Mouse (Mus musculus): ENCODE results near the gene Grip1. TPM values are rescaled to one million over a fixed set of nuclear protein-coding genes. Genes with fewer than 3 reads are reported as not detected.
A peak's percentile ranks its signal among the peaks of the same experiment; 100 is the strongest.

The Grip1 gene
- polyA plus RNA-seq, 1 experiment from 2014 or later = 4.7 TPM

DNA sequence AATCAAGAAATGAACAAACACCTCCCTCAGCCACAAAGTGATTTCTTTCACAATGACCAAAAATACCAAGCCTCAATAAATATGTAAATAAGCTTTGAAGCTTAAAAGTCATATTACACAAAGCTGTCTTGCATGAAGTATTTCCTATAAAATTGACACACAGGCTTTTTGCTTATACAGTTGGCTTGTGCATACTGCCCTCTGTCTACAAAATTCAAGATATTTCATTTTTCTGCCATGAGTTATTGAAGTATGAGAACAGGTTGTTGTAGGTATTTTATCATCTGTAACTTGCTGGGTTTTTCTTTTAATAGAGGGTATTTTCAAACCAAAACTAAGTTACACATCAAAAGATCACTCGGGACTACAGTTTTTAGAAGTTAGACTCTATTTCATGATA is 326.0 kb downstream of the Grip1 start:
- no peaks in the 10 kb centered on the region for H3K27me3 ChIP-seq
- no peaks in the 10 kb centered on the region for H3K9me3 ChIP-seq
- no peak overlapping the region for H3K9ac ChIP-seq
- no peaks in the 10 kb centered on the region for H3K36me3 ChIP-seq
- ATAC-seq (ENCODE audit: insufficient number of reproducible peaks, insufficient read depth, low FRiP score, low TSS enrichment, low read depth) = no peak
- 80% methylated on average over 1 of the region's 1 CpGs for whole genome bisulfite sequencing
- no peaks in the 10 kb centered on the region for H3K4me1 ChIP-seq
- H3K27ac ChIP-seq = no peak overlapping the region
- no peak overlapping the region for H3K4me3 ChIP-seq
- no peak overlapping the region for H3K4me2 ChIP-seq

DNA sequence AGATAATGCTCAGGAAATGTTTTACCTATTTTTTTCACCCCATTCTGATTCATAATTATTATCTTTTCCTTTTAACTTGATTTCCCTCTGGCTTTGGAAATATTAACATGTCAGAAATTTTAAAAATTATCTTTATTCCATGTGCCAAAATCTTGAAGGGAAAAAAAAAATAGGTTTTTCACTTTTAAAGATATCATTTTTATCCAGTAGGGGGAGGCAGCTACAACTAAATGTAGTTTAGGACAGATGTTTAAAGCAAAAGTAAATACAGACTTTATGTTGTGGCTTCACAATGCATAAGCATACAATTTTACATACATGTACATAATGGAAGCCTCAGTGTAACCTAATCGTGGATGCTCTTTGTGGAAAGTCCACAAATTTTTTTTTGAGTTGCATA is 336.9 kb downstream of the Grip1 start:
- no peaks in the 10 kb centered on the region for H3K4me1 ChIP-seq
- 65% methylated on average over 1 of the region's 1 CpGs for WGBS
- H3K27ac ChIP-seq = no peak overlapping the region
- no peaks in the 10 kb centered on the region for H3K9me3 ChIP-seq
- no peak overlapping the region for H3K4me2 ChIP-seq
- H3K27me3 ChIP-seq = no peaks in the 10 kb centered on the region
- H3K9ac ChIP-seq = no peak overlapping the region
- H3K4me3 ChIP-seq = no peak overlapping the region
- no peak for ATAC-seq (ENCODE audit: insufficient number of reproducible peaks, insufficient read depth, low FRiP score, low TSS enrichment, low read depth)
- H3K36me3 ChIP-seq = no peaks in the 10 kb centered on the region

DNA sequence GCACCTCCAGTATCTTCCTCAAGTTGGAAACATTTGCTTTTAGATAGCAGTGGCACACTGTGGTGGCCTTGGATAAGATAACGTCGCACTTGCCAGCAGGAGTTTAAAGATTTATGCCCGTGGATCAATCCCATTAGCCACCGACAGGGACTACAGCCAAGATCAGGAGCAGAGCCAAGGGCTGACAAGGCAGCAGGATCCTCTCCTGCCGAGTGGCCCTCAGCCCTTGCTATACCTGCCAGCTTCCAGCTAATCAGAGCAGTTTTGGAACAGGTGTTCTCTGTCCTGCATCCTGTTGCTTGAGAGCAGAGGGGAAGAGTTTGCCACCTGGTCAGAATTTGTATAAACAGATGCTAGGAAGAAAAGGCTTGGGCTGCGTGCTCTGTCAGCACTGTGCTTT is 348.8 kb downstream of the Grip1 start:
- Histone ChIP-seq H3K27me3 (no peaks in the 10 kb centered on the region), H3K27ac (no peak overlapping the region), H3K9me3 (no peaks in the 10 kb centered on the region), H3K9ac (no peak overlapping the region), H3K4me1 (no peaks in the 10 kb centered on the region), H3K36me3 (no peaks in the 10 kb centered on the region), H3K4me3 (no peak overlapping the region), H3K4me2 (no peak overlapping the region)
- no peak for ATAC-seq (ENCODE audit: insufficient number of reproducible peaks, insufficient read depth, low FRiP score, low TSS enrichment, low read depth)
- 68% methylated on average over 6 of the region's 6 CpGs for WGBS

DNA sequence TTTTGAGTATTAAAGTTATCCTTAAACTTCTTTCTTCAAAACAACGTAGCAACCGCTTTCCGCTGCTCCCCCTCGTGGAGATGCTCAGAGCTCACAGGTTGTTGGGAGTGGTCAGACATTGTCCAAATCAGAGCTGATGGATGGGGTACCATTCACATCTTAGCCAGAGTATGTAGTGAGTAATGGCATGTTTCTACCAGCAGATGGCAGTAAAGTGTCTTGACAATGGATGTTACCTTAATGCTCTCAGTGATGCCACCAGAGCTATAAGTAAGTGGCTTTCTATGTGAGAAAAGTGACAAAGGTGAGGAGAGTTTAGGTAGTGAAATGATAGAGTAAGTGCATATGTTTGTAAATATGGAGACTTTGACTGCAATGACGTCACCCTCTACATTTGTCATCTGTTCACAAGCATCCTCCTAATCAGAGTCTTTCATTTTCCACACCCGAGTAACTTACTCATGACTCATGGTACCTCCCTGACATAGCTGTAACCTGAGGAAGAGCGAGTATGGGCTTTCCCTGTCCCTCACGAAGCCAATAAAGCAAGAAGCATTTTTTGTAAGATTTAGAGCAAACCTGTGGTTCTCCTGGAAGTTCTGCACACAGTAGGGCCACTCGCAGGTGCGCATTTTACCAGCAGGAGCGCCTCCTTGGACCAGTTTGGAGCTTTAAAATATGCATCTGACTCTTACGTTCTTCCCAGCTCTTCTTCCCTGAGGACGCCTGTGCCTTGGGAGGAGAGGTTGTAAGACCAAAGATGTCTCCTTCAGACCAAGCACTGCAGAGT is 350.2 kb downstream of the Grip1 start:
- H3K27me3 ChIP-seq = no peaks in the 10 kb centered on the region
- ATAC-seq (ENCODE audit: insufficient number of reproducible peaks, insufficient read depth, low FRiP score, low TSS enrichment, low read depth) = no peak
- H3K27ac ChIP-seq = no peak overlapping the region

DNA sequence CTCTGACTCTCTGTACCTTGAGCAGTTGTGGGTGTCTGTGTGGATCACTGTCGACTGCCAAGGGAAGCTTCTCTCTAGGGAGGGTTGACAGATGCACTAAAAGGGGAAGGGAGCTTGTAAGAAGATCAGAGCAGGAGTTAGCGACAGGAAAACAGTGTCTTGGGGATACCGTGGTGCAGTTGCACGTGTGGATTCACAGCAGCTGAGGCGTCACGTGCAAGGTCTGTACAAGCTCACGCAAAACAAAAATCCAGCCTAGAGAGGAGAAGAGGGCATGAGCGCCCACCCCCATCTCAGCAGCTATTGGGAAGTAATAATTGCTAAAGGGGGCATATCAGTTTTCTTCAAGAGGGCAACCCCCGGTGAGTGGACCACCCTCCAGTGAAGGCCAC is 350.8 kb downstream of the Grip1 start:
- Histone ChIP-seq H3K27me3 (no peaks in the 10 kb centered on the region), H3K9me3 (no peaks in the 10 kb centered on the region), H3K27ac (no peak overlapping the region), H3K4me1 (no peaks in the 10 kb centered on the region), H3K4me2 (no peak overlapping the region), H3K4me3 (no peak overlapping the region), H3K36me3 (no peaks in the 10 kb centered on the region), H3K9ac (no peak overlapping the region)
- ATAC-seq (ENCODE audit: insufficient number of reproducible peaks, insufficient read depth, low FRiP score, low TSS enrichment, low read depth) = no peak
- WGBS = 88% methylated on average over 9 of the region's 9 CpGs

More for the DNA sequence above, 350.2 kb downstream of the Grip1 start:
- Histone ChIP-seq H3K4me2 (no peak overlapping the region), H3K36me3 (no peaks in the 10 kb centered on the region), H3K9ac (no peak overlapping the region), H3K4me1 (no peaks in the 10 kb centered on the region), H3K4me3 (no peak overlapping the region), H3K9me3 (no peaks in the 10 kb centered on the region)
- 56% methylated on average over 13 of the region's 13 CpGs for WGBS

DNA sequence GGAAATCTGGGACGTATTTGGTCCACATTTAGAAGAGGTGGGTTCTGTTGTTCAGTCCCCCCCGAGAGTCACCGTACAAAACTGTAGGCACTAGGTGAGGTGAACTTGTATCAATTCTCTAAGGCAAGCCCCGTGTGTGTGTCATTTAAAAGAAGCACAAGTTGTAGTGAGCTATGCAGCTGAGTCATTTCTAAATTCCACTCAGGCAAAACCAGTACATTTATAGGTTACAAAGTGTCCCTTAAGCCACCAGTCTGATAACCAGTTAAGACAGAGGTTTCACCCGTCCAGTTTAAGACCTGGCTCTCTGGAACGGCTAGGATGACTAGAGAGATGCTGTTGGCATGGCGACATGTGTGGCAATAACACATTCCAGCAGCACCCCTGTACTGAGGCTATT is 351.5 kb downstream of the Grip1 start:
- WGBS = 83% methylated on average over 7 of the region's 7 CpGs
- no peaks in the 10 kb centered on the region for H3K36me3 ChIP-seq
- H3K27me3 ChIP-seq = no peaks in the 10 kb centered on the region
- no peak overlapping the region for H3K4me3 ChIP-seq
- no peak overlapping the region for H3K9ac ChIP-seq
- ATAC-seq (ENCODE audit: insufficient number of reproducible peaks, insufficient read depth, low FRiP score, low TSS enrichment, low read depth) = no peak
- no peak overlapping the region for H3K27ac ChIP-seq
- H3K4me1 ChIP-seq = no peaks in the 10 kb centered on the region
- no peaks in the 10 kb centered on the region for H3K9me3 ChIP-seq
- no peak overlapping the region for H3K4me2 ChIP-seq

DNA sequence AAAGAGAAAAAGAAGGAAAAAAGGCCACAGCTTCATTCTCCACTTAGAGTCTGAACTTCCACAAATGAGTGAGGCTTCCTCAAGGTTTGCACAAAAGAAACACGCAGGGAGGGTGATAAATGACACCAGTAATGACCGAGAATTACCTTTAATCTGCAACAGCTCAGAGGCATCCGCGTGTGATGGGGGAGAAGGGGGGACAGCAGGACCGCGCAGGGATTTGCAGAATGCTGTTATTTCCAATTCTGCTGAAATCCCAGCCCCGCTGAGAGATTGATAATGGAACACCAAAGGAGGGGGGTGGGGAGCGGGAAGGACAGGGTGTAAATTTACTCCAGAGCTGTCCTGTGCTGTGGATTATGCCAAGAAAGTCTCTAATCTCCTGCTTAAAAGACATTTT is 352.5 kb downstream of the Grip1 start:
- Histone ChIP-seq H3K9ac (no peak overlapping the region), H3K36me3 (no peaks in the 10 kb centered on the region), H3K27me3 (no peaks in the 10 kb centered on the region), H3K27ac (no peak overlapping the region), H3K4me2 (no peak overlapping the region), H3K4me3 (no peak overlapping the region), H3K4me1 (no peaks in the 10 kb centered on the region), H3K9me3 (no peaks in the 10 kb centered on the region)
- no peak for ATAC-seq (ENCODE audit: insufficient number of reproducible peaks, insufficient read depth, low FRiP score, low TSS enrichment, low read depth)
- WGBS = 54% methylated on average over 8 of the region's 8 CpGs

DNA sequence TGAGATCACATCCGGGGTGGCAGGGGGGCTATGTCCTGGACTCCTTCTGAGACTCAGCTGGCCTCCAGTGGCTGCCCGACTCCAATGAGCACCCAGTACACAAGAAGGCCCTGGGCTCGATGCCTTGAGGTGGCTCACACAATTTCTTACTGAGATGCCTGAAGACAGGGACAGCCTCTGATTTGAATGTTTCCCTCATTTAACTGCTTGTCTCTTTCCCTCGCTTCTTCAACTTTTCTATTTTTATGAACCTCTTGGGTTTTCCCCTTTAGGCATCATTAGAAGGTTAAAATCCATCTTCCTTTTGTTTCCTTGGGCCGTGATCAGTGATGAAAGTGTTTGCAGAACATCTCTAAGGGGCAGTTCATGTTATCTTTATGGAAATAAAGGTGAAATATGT is 354.8 kb downstream of the Grip1 start:
- H3K9me3 ChIP-seq = no peaks in the 10 kb centered on the region
- H3K9ac ChIP-seq = no peak overlapping the region
- H3K27me3 ChIP-seq = no peaks in the 10 kb centered on the region
- WGBS = 88% methylated on average over 5 of the region's 5 CpGs
- no peaks in the 10 kb centered on the region for H3K4me1 ChIP-seq
- H3K4me3 ChIP-seq = no peak overlapping the region
- no peaks in the 10 kb centered on the region for H3K36me3 ChIP-seq
- H3K4me2 ChIP-seq = no peak overlapping the region
- ATAC-seq (ENCODE audit: insufficient number of reproducible peaks, insufficient read depth, low FRiP score, low TSS enrichment, low read depth) = no peak
- no peak overlapping the region for H3K27ac ChIP-seq

DNA sequence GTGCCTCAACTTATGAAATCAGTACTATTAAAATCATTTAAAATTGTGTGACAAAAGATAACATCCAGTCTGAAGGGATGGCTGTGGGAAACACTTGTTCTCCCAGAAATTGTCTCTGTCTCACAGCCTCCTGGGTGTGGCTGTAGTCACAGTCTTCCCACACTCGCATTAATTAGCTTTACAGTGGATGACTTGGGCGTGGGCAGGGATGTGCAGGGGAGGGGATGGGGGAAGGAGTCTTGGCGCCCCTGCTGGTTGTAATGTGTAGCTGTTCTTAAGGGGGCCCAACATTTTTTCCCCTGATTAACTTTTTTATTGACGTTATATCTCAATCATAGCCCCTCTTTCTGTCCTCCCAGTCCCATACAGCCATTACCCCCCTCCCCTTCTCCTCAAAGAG is 360.5 kb downstream of the Grip1 start:
- H3K9ac ChIP-seq = no peak overlapping the region
- peaks cover 7% of the 10 kb centered on the region; the same call in 1 of the 2 replicates for H3K4me1 ChIP-seq
- no peaks in the 10 kb centered on the region for H3K27me3 ChIP-seq
- ATAC-seq (ENCODE audit: insufficient number of reproducible peaks, insufficient read depth, low FRiP score, low TSS enrichment, low read depth) = no peak
- no peak overlapping the region for H3K4me2 ChIP-seq
- no peak overlapping the region for H3K27ac ChIP-seq
- H3K36me3 ChIP-seq = no peaks in the 10 kb centered on the region
- H3K9me3 ChIP-seq = no peaks in the 10 kb centered on the region
- WGBS = 80% methylated on average over 4 of the region's 4 CpGs
- no peak overlapping the region for H3K4me3 ChIP-seq

DNA sequence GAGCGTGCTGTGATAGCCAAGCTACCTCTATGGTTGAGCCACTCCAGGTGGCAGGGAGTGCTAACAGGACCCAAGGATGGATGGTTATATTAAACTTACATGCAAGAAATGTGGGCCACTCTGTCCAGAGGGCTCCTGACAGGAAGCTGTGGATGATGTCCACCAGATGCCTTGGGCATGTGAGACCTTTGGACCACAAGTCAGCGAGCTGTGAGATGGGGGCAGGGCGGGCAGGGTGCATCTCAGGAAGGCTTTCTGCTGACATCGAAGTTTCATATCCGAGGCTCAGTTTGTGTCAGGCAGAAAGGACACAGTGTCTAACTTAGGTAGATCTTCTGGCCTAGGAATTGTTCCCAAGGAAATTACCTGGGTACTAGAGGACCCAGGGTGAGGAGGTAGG is 362.4 kb downstream of the Grip1 start:
- H3K4me2 ChIP-seq = no peak overlapping the region
- no peaks in the 10 kb centered on the region for H3K9me3 ChIP-seq
- 68% methylated on average over 5 of the region's 5 CpGs for whole genome bisulfite sequencing
- no peak overlapping the region for H3K27ac ChIP-seq
- no peaks in the 10 kb centered on the region for H3K27me3 ChIP-seq
- H3K4me3 ChIP-seq = no peak overlapping the region
- peaks cover 20% of the 10 kb centered on the region for H3K4me1 ChIP-seq
- no peak overlapping the region for H3K9ac ChIP-seq
- ATAC-seq (ENCODE audit: insufficient number of reproducible peaks, insufficient read depth, low FRiP score, low TSS enrichment, low read depth) = no peak
- no peaks in the 10 kb centered on the region for H3K36me3 ChIP-seq

DNA sequence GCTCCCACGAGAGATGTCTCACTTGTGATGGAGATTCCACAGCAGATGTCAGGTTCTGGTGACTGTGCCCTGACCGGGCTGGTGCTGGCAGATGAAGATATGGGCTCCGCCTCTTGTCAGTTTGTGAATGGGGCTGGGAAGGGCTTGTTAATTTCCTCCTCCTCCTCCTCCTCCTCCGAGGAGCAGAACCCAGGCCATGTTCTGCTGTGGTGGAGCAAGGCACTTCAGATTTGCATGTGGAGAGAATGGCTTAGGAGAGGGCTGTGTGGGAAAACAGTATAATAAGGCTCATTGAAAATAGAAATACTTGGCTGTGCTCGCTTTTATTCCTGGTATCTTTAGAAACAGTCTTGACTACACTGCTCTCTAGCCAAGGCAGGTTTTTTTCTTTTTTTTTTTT is 364.8 kb downstream of the Grip1 start:
- Histone ChIP-seq H3K27ac (no peak overlapping the region), H3K36me3 (no peaks in the 10 kb centered on the region), H3K4me2 (no peak overlapping the region), H3K27me3 (no peaks in the 10 kb centered on the region), H3K4me3 (no peak overlapping the region), H3K9me3 (no peaks in the 10 kb centered on the region), H3K4me1 (peaks cover 20% of the 10 kb centered on the region), H3K9ac (no peak overlapping the region)
- ATAC-seq (ENCODE audit: insufficient number of reproducible peaks, insufficient read depth, low FRiP score, low TSS enrichment, low read depth) = no peak
- 52% methylated on average over 5 of the region's 5 CpGs for WGBS

DNA sequence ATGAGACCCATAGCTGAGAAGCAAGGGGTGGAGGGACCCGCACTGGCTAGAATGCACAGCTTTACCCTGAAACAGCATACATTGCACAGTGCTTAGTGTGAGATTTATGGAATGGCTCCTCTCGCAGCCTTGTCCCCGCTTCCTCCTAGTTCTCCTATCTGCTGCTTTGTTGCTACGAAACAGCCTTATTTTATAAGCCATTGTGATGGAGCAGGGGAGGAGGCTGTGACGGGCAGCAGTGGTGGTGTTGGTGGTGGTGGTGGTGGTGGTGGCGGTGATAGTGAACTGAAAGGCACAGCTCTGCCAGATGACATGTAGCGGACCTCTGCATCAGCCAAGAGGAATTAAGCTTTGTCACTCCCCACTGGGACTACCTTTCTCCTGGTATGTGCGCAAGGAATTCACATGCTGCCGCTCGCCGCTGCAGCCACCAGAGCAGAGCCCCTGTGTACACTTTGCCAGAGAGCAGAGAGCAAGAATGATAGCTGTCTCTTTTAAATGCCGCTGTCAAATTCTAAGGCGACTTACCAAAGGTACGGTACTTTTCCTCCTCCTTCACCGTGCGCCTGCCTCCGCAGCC is 365.6 kb downstream of the Grip1 start:
- H3K36me3 ChIP-seq = no peaks in the 10 kb centered on the region
- H3K4me3 ChIP-seq = peak overlapping the region; percentile 30
- no peak overlapping the region for H3K27ac ChIP-seq
- no peaks in the 10 kb centered on the region for H3K27me3 ChIP-seq
- 30% methylated on average over 17 of the region's 17 CpGs for WGBS
- peak overlapping the region; percentile 59 for H3K4me2 ChIP-seq
- H3K9ac ChIP-seq = 0 out of 2 replicates have a peak overlapping the region, but pooled peaks have one; percentile 40
- H3K4me1 ChIP-seq = peaks cover 20% of the 10 kb centered on the region
- ATAC-seq (ENCODE audit: insufficient number of reproducible peaks, insufficient read depth, low FRiP score, low TSS enrichment, low read depth) = no peak
- no peaks in the 10 kb centered on the region for H3K9me3 ChIP-seq
